8 mouse cellular contexts compared by ENCODE assay signal in the genomic region with DNA sequence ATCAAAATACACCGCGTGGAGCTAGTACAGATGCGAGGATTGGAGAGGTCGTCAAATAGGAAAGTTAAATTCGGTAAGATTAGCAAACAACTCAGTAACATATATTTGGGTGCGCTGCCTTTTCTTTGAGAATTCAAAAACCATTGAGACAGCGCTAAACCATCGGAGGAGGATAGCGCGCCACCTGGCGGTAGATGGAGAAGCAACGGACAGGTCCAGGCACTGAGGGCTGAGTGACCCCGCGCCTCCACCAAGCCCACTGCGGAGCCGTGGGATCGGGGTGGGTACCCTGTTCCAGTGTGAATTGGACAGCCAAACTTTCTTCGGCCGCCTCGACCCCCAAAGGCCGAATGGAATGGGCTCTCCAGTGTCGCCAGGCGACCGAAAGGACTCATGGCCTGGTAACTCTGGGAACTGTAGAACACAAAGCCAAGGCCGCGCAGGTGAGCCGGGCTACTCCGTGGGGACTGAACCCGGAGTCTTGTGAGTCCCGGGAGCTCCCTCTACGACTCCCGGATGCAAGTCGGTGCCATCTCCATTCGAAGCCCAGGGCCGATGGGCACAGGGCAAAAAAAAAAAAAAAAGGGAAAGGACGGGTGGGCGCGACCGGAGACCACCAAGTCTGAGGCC. TPM values are rescaled to one million over a fixed set of nuclear protein-coding genes. Genes with fewer than 3 reads are reported as not detected.
A peak's percentile ranks its signal among the peaks of the same experiment; 100 is the strongest.
DNase-seq lines count a peak whose midpoint lies in the region; ATAC-seq and TF ChIP-seq lines count a peak whose summit lies in the region.

No protein-coding gene starts in this region.

- peak; percentile 99 for TF ChIP-seq CTCF in layer of hippocampus, adult 2 months (conservative IDR thresholded peaks at IDR 0.05)
- peak; percentile 93 for TF ChIP-seq CTCF in lung, embryonic 14.5 days (IDR thresholded peaks at IDR 0.05; ENCODE audit: low read depth)
- peak; percentile 84 for TF ChIP-seq CTCF in thymus, adult 2 months (IDR thresholded peaks at IDR 0.05; ENCODE audit: borderline replicate concordance, control insufficient read depth, extremely low read depth, insufficient read depth, low read length, poor library complexity)

- no peak overlapping the region for H3K27ac ChIP-seq in forebrain, embryonic 16.5 days (ENCODE audit: low read length)
- H3K27ac ChIP-seq in layer of hippocampus, adult 2 months, result no peak overlapping the region
- no peak overlapping the region for H3K27ac ChIP-seq in lung, embryonic 14.5 days (ENCODE audit: low read depth)
- H3K27ac ChIP-seq in thymus, adult 2 months (ENCODE audit: control insufficient read depth, insufficient read depth, low read length), result no peak overlapping the region

- H3K4me2 ChIP-seq in forebrain, embryonic 16.5 days (ENCODE audit: low read length), result peak overlapping the region; percentile 78
- peak overlapping the region; percentile 87 for H3K4me2 ChIP-seq in lung, embryonic 14.5 days

- 5% methylated on average over 39 of the region's 39 CpGs for WGBS in forebrain, embryonic 16.5 days
- WGBS in lung, embryonic 14.5 days, result 5% methylated on average over 39 of the region's 39 CpGs
- 7% methylated on average over 39 of the region's 39 CpGs for WGBS in thymus, adult 2 months

- TF ChIP-seq POLR2A in thymus, adult 2 months (IDR thresholded peaks at IDR 0.05; ENCODE audit: control insufficient read depth, extremely low read depth, insufficient read depth, low read length, poor library complexity), result no peak

- peak overlapping the region; percentile 60 for H3K9ac ChIP-seq in forebrain, embryonic 16.5 days (replicated peaks; ENCODE audit: low read depth, low read length)
- peak overlapping the region; percentile 64 for H3K9ac ChIP-seq in lung, embryonic 14.5 days

- ATAC-seq in forebrain, embryonic 16.5 days, result peak; percentile 76; the same call in 1 of the 2 replicates
- ATAC-seq in lung, embryonic 14.5 days (ENCODE audit: insufficient read depth), result peak; percentile 77

- peak overlapping the region; percentile 56 for H3K4me3 ChIP-seq in forebrain, embryonic 16.5 days (replicated peaks; ENCODE audit: low read length)
- H3K4me3 ChIP-seq in layer of hippocampus, adult 2 months, result peak overlapping the region; percentile 45
- peak overlapping the region; percentile 56 for H3K4me3 ChIP-seq in lung, embryonic 14.5 days (ENCODE audit: low read depth, low read length)
- H3K4me3 ChIP-seq in thymus, adult 2 months (ENCODE audit: control insufficient read depth, insufficient read depth, low read length), result no peak overlapping the region

- no peaks in the 10 kb centered on the region for H3K9me3 ChIP-seq in forebrain, embryonic 16.5 days (ENCODE audit: control insufficient read depth, low read length)
- H3K9me3 ChIP-seq in lung, embryonic 14.5 days (ENCODE audit: low read depth, low read length), result no peaks in the 10 kb centered on the region

- peaks cover 17% of the 10 kb centered on the region for H3K4me1 ChIP-seq in forebrain, embryonic 16.5 days (replicated peaks; ENCODE audit: control insufficient read depth, insufficient read depth, low read length)
- H3K4me1 ChIP-seq in lung, embryonic 14.5 days (ENCODE audit: insufficient read depth), result no peaks in the 10 kb centered on the region
- no peaks in the 10 kb centered on the region for H3K4me1 ChIP-seq in thymus, adult 2 months (replicated peaks; ENCODE audit: control insufficient read depth, insufficient read depth, low read length)

- intact Hi-C loops in heart, postnatal 36 days (cut with DNase I), result loop anchor here (1.0 kb wide), 2 partner anchors 41 to 90 kb away; no protein-coding TSS in a partner anchor

- DNase-seq in ES-CJ7 (ENCODE audit: low read depth, low spot score), result peak; percentile 69
- DNase-seq in cerebellum, adult 11-12 months, result peak; percentile 21
- peak; percentile 83 to 87 for DNase-seq in heart, postnatal 36 days
- DNase-seq in layer of hippocampus, adult 2 months (ENCODE audit: low spot score in 2 of 2), result peak; percentile 62 to 85
- DNase-seq in lung, embryonic 14.5 days, result peak; percentile 96
- peak; percentile 76 for DNase-seq in ovary, postnatal 10 days (ENCODE audit: low spot score)
- peak; percentile 80 for DNase-seq in thymus, adult 2 months

- peaks cover 20% of the 10 kb centered on the region for H3K27me3 ChIP-seq in forebrain, embryonic 16.5 days (replicated peaks; ENCODE audit: control insufficient read depth, insufficient read depth, low read length)
- peaks cover 25% of the 10 kb centered on the region for H3K27me3 ChIP-seq in lung, embryonic 14.5 days (ENCODE audit: insufficient read depth, low read length)
- peaks cover 9% of the 10 kb centered on the region; the same call in 1 of the 2 replicates for H3K27me3 ChIP-seq in thymus, adult 2 months (ENCODE audit: control insufficient read depth, insufficient read depth, low read length)

- no peaks in the 10 kb centered on the region for H3K36me3 ChIP-seq in forebrain, embryonic 16.5 days (ENCODE audit: control insufficient read depth, insufficient read depth)
- H3K36me3 ChIP-seq in lung, embryonic 14.5 days (ENCODE audit: insufficient read depth), result no peaks in the 10 kb centered on the region
- H3K36me3 ChIP-seq in thymus, adult 2 months (ENCODE audit: control insufficient read depth, insufficient read depth, low read length), result no peaks in the 10 kb centered on the region

RNA-seq across cellular contexts. Expression of gene Col26a1, which starts 1.5 kb away (rescaled TPM):
- 13.9 and 16.7 TPM in 2 replicates for polyA plus RNA-seq in forebrain, embryonic 16.5 days (2015; fragmentation: Nextera tagmentation; extraction: Ambion mirVana)
- 1 to 10 TPM in 1 of 2 experiments, under 1 TPM in 1; 0.76 to 1.1 TPM for total RNA-seq in heart, postnatal 36 days (2021)
- total RNA-seq in layer of hippocampus, adult 2 months (2021), result 1 to 10 TPM; 2.7 to 3.3 TPM
- 9.0 and 11.7 TPM in 2 replicates for polyA plus RNA-seq in lung, embryonic 14.5 days (2014; fragmentation: Nextera tagmentation; extraction: Ambion mirVana)
- 0.22 and 0.66 TPM in 2 replicates for polyA plus RNA-seq in thymus, adult 2 months (2012; rRNA removed)

RNA-seq across cellular contexts. Expression of gene Ift22, which starts 26.5 kb away (rescaled TPM):
- polyA plus RNA-seq in forebrain, embryonic 16.5 days (2015; fragmentation: Nextera tagmentation; extraction: Ambion mirVana), result 112 and 114 TPM in 2 replicates
- 10 to 100 TPM; 11.0 to 11.6 TPM for total RNA-seq in heart, postnatal 36 days (2021)
- total RNA-seq in layer of hippocampus, adult 2 months (2021), result 10 to 100 TPM; 81.0 to 87.2 TPM
- 72.2 and 78.1 TPM in 2 replicates for polyA plus RNA-seq in lung, embryonic 14.5 days (2014; fragmentation: Nextera tagmentation; extraction: Ambion mirVana)
- 7.7 and 9.4 TPM in 2 replicates for polyA plus RNA-seq in thymus, adult 2 months (2012; rRNA removed)

Comparison
In these comparisons a context has a peak if more than half of its experiments do, and no peak if none do; other contexts are left out.
1. DNase-seq: peak in every context shown above with its lines; median percentile 96 in lung, embryonic 14.5 days; 85 in heart, postnatal 36 days; 80 in thymus, adult 2 months; 76 in ovary, postnatal 10 days; 74 in layer of hippocampus, adult 2 months; 69 in ES-CJ7; 21 in cerebellum, adult 11-12 months.